Mouse (Mus musculus): ENCODE results near the gene Krt77.

Krt77 gene

GRCm38 (mm10) chr15:101829441-101829840, 40.1 kb downstream of the Krt77 start:
- no peak for DNase-seq

GRCm38 (mm10) chr15:101821786-101822185, 47.7 kb downstream of the Krt77 start:
- no peak for DNase-seq

- no peak for DNase-seq
Observed at GRCm38 (mm10) chr15:101817875-101818274, 51.6 kb downstream of the Krt77 start, which contains the start of gene Krt2. Gene Krt2, minus strand, starts transcription at chr15:101818169.
